Mouse (Mus musculus): ENCODE measurements at regions not wholly inside any gene's neighbourhood (a gene's known extent, or its start where the extent isn't known, plus 50 kb on each side); places are given as distances from the start of the nearest gene placed in this dataset.
"Not testable (repeated sequence)": the region's sequence is repeated elsewhere in the genome, so short reads cannot be mapped to it uniquely, and the experiment has no call there.

DNA sequence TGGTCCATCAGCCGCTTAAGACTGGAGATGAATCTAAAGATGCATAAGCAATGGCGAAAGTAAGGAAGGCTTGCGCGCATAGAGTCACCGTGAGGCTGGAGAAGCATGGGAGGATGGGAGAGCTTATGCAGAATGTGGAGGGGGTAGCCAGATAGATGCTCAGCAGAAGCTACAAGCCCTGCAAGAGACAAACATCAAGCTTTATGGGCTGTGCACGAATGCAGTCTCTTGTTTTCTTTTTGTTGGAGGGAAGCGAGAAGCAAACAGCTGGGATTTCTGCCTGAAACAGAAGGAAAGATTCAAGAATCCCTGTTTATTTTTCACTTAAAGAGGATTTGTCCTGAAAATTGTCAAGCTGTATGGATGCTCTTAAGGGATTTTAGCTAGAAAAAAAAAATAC lies 188.7 kb downstream of the Kctd12 start:
- H3K9me3 ChIP-seq (replicated peaks; ENCODE audit: control insufficient read depth, low read length) = no peaks in the 10 kb centered on the region
- H3K4me1 ChIP-seq (ENCODE audit: control insufficient read depth, low read depth, low read length) = no peaks in the 10 kb centered on the region
- no peak overlapping the region for H3K4me3 ChIP-seq (ENCODE audit: low read depth, low read length)
- no peaks in the 10 kb centered on the region for H3K36me3 ChIP-seq (ENCODE audit: control insufficient read depth, insufficient read depth)
- no peak overlapping the region for H3K4me2 ChIP-seq (ENCODE audit: low read depth, low read length)
- H3K27me3 ChIP-seq (ENCODE audit: control insufficient read depth, insufficient read depth, low read depth, low read length) = no peaks in the 10 kb centered on the region
- no peak for ATAC-seq (ENCODE audit: low read depth)
- no peak overlapping the region for H3K27ac ChIP-seq (ENCODE audit: low read length)
- WGBS (ENCODE audit: insufficient replicate concordance) = 81% methylated on average over 7 of the region's 7 CpGs
- H3K9ac ChIP-seq (ENCODE audit: low read depth, low read length) = no peak overlapping the region

DNA sequence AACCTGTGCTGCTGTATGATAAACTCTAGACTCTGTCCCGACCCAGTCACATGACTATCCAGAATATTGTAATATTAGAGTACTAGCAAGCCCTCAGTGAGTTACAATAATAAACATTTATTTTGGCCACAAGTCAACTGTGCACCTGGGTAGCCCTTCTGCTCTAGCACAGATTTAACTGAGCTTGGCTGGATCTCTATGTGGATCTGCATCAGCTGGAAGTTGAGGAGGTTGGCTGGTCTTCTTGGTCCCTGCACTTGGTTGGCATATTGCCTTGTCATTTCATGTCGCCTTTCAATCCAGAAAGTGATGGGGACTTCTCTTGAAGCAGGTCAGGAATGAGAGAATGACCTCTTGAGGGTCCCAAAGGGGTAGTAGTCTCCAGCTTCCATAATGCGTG lies 191.5 kb downstream of the Kctd12 start:
- Histone ChIP-seq H3K4me1 (ENCODE audit: control insufficient read depth, low read depth, low read length) (no peaks in the 10 kb centered on the region), H3K27ac (ENCODE audit: low read length) (no peak overlapping the region), H3K9me3 (replicated peaks; ENCODE audit: control insufficient read depth, low read length) (no peaks in the 10 kb centered on the region), H3K27me3 (ENCODE audit: control insufficient read depth, insufficient read depth, low read depth, low read length) (no peaks in the 10 kb centered on the region), H3K4me3 (ENCODE audit: low read depth, low read length) (no peak overlapping the region), H3K36me3 (ENCODE audit: control insufficient read depth, insufficient read depth) (no peaks in the 10 kb centered on the region), H3K9ac (ENCODE audit: low read depth, low read length) (no peak overlapping the region), H3K4me2 (ENCODE audit: low read depth, low read length) (no peak overlapping the region)
- WGBS (ENCODE audit: insufficient replicate concordance) = 58% methylated on average over 3 of the region's 3 CpGs
- ATAC-seq (ENCODE audit: low read depth) = no peak

DNA sequence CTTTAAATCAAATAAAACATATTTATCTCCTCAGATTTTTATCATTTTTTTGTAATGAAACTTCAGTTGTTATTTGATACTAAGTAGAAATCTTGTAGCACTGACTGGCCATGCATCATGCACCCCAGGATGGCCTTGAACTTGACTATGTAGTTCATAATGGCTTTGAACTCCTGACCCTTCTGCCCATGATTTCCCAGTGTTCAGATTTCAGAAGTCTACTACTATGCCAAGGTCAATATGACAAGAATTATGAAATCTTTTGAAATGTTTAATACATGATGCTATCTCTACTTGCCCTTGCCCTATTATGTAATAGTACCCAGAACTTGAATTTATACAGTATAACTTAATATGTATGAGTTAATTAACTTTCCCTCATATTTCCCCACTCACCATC lies 200.2 kb downstream of the Kctd12 start:
- ATAC-seq (ENCODE audit: low read depth) = no peak
- no peak overlapping the region for H3K9ac ChIP-seq (ENCODE audit: low read depth, low read length)
- H3K4me1 ChIP-seq (ENCODE audit: control insufficient read depth, low read depth, low read length) = no peaks in the 10 kb centered on the region
- H3K27ac ChIP-seq (ENCODE audit: low read length) = no peak overlapping the region
- no peak overlapping the region for H3K4me2 ChIP-seq (ENCODE audit: low read depth, low read length)
- H3K4me3 ChIP-seq (ENCODE audit: low read depth, low read length) = no peak overlapping the region
- H3K36me3 ChIP-seq (ENCODE audit: control insufficient read depth, insufficient read depth) = no peaks in the 10 kb centered on the region
- H3K9me3 ChIP-seq (replicated peaks; ENCODE audit: control insufficient read depth, low read length) = no peaks in the 10 kb centered on the region
- no peaks in the 10 kb centered on the region for H3K27me3 ChIP-seq (ENCODE audit: control insufficient read depth, insufficient read depth, low read depth, low read length)

DNA sequence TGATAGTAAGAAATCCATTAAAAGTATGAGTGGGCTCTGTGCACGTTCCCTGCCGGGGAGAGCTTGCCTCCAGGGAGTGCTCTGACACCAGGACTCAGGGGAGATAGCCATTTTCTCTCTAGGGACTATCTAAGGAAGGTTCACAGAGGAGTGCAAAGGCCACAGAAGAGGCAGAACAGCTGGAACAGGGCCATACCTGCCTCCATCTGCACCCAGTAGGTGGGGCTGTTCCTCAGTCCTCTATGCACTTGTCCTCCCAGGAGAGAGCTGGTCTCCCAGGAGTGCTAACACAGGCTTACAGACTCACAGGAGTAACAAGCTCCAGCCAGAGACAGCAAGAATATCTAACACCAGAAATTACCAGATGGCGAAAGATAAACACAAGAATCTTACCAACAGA lies 212.7 kb downstream of the Kctd12 start:
- WGBS (ENCODE audit: insufficient replicate concordance) = 46% methylated on average over 3 of the region's 3 CpGs
- Histone ChIP-seq H3K36me3 (ENCODE audit: control insufficient read depth, insufficient read depth) (no peaks in the 10 kb centered on the region), H3K4me2 (ENCODE audit: low read depth, low read length) (no peak overlapping the region), H3K27ac (ENCODE audit: low read length) (no peak overlapping the region), H3K27me3 (ENCODE audit: control insufficient read depth, insufficient read depth, low read depth, low read length) (no peaks in the 10 kb centered on the region), H3K9ac (ENCODE audit: low read depth, low read length) (no peak overlapping the region), H3K4me3 (ENCODE audit: low read depth, low read length) (no peak overlapping the region), H3K9me3 (replicated peaks; ENCODE audit: control insufficient read depth, low read length) (no peaks in the 10 kb centered on the region), H3K4me1 (ENCODE audit: control insufficient read depth, low read depth, low read length) (no peaks in the 10 kb centered on the region)
- ATAC-seq (ENCODE audit: low read depth) = no peak

GRCm38 (mm10) chr14:102748687-102749086 lies 233.8 kb downstream of the Kctd12 start:
- Histone ChIP-seq H3K27me3 (ENCODE audit: control insufficient read depth, insufficient read depth, low read depth, low read length) (no peaks in the 10 kb centered on the region), H3K36me3 (ENCODE audit: control insufficient read depth, insufficient read depth) (no peaks in the 10 kb centered on the region), H3K27ac (ENCODE audit: low read length) (no peak overlapping the region), H3K4me2 (ENCODE audit: low read depth, low read length) (no peak overlapping the region), H3K9ac (ENCODE audit: low read depth, low read length) (no peak overlapping the region), H3K4me1 (ENCODE audit: control insufficient read depth, low read depth, low read length) (no peaks in the 10 kb centered on the region), H3K4me3 (ENCODE audit: low read depth, low read length) (no peak overlapping the region), H3K9me3 (replicated peaks; ENCODE audit: control insufficient read depth, low read length) (no peaks in the 10 kb centered on the region)
- peak; percentile 7; the same call in 1 of the 2 replicates for ATAC-seq (ENCODE audit: low read depth)
- 6% methylated on average over 1 of the region's 1 CpGs for WGBS (ENCODE audit: insufficient replicate concordance)

- Histone ChIP-seq H3K4me3 (ENCODE audit: low read depth, low read length) (no peak overlapping the region), H3K9ac (ENCODE audit: low read depth, low read length) (no peak overlapping the region), H3K36me3 (ENCODE audit: control insufficient read depth, insufficient read depth) (no peaks in the 10 kb centered on the region), H3K27ac (ENCODE audit: low read length) (no peak overlapping the region), H3K27me3 (ENCODE audit: control insufficient read depth, insufficient read depth, low read depth, low read length) (no peaks in the 10 kb centered on the region), H3K4me2 (ENCODE audit: low read depth, low read length) (no peak overlapping the region), H3K4me1 (ENCODE audit: control insufficient read depth, low read depth, low read length) (no peaks in the 10 kb centered on the region), H3K9me3 (replicated peaks; ENCODE audit: control insufficient read depth, low read length) (no peaks in the 10 kb centered on the region)
- 65% methylated on average over 8 of the region's 8 CpGs for WGBS (ENCODE audit: insufficient replicate concordance)
- ATAC-seq (ENCODE audit: low read depth) = no peak
These were observed 240.1 kb downstream of the Kctd12 start for GRCm38 (mm10) chr14:102742331-102742730.

DNA sequence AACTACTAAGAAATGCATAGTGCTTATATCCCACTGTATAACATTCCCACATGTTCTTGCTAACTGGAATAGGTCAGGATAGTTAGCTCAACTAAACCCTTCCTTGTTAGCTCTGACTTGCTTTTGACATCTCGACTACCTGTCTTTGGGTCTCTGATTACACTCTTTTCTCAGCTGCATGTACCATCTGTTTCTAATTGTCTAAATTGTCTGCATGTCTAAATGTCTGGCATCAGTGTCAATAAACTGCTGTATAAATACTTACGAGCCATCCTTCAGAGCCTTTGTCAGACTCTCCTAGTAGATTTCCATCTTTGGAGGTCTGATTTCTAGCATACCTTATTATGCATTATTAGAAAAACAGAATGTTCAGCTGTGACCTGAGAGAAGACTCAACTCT lies 245.8 kb downstream of the Kctd12 start:
- Histone ChIP-seq H3K4me3 (ENCODE audit: low read depth, low read length) (no peak overlapping the region), H3K27me3 (ENCODE audit: control insufficient read depth, insufficient read depth, low read depth, low read length) (no peaks in the 10 kb centered on the region), H3K9ac (ENCODE audit: low read depth, low read length) (no peak overlapping the region), H3K27ac (ENCODE audit: low read length) (no peak overlapping the region), H3K9me3 (replicated peaks; ENCODE audit: control insufficient read depth, low read length) (no peaks in the 10 kb centered on the region), H3K4me1 (ENCODE audit: control insufficient read depth, low read depth, low read length) (no peaks in the 10 kb centered on the region), H3K4me2 (ENCODE audit: low read depth, low read length) (no peak overlapping the region), H3K36me3 (ENCODE audit: control insufficient read depth, insufficient read depth) (no peaks in the 10 kb centered on the region)
- WGBS (ENCODE audit: insufficient replicate concordance) = 60% methylated on average over 2 of the region's 2 CpGs
- ATAC-seq (ENCODE audit: low read depth) = no peak

GRCm38 (mm10) chr14:102733718-102734117 lies 248.7 kb downstream of the Kctd12 start:
- H3K9me3 ChIP-seq (replicated peaks; ENCODE audit: control insufficient read depth, low read length); H3K4me3 ChIP-seq (ENCODE audit: low read depth, low read length); ATAC-seq (ENCODE audit: low read depth); H3K4me1 ChIP-seq (ENCODE audit: control insufficient read depth, low read depth, low read length); H3K27me3 ChIP-seq (ENCODE audit: control insufficient read depth, insufficient read depth, low read depth, low read length); H3K27ac ChIP-seq (ENCODE audit: low read length); H3K36me3 ChIP-seq (ENCODE audit: control insufficient read depth, insufficient read depth); H3K4me2 ChIP-seq (ENCODE audit: low read depth, low read length); H3K9ac ChIP-seq (ENCODE audit: low read depth, low read length): not testable (repeated sequence)
- 39% methylated on average over 4 of the region's 4 CpGs for WGBS (ENCODE audit: insufficient replicate concordance)

DNA sequence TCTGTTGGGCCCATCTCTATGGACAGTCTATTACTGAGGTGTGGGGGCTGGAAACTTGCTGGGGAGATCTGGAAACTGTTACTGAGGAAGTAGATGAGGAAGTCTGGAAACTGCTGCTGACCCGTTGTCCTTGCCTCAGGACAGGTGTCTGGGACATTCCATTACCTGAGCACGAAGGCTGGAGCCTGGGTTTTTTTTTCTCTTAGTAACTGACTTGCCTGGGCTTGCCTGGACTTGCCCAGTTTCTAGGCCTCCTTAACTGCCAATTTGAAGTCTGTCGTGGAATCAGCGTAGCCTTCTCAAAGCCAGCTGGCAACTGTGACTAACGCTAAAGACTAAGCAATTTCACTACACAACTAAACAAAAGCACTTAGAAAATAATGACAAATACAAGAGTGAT lies 250.7 kb downstream of the Kctd12 start:
- H3K27me3 ChIP-seq (ENCODE audit: control insufficient read depth, insufficient read depth, low read depth, low read length) = no peaks in the 10 kb centered on the region
- H3K36me3 ChIP-seq (ENCODE audit: control insufficient read depth, insufficient read depth) = no peaks in the 10 kb centered on the region
- no peak overlapping the region for H3K27ac ChIP-seq (ENCODE audit: low read length)
- no peak overlapping the region for H3K4me3 ChIP-seq (ENCODE audit: low read depth, low read length)
- no peaks in the 10 kb centered on the region for H3K9me3 ChIP-seq (replicated peaks; ENCODE audit: control insufficient read depth, low read length)
- ATAC-seq (ENCODE audit: low read depth) = no peak
- no peaks in the 10 kb centered on the region for H3K4me1 ChIP-seq (ENCODE audit: control insufficient read depth, low read depth, low read length)
- H3K4me2 ChIP-seq (ENCODE audit: low read depth, low read length) = no peak overlapping the region
- WGBS (ENCODE audit: insufficient replicate concordance) = 66% methylated on average over 5 of the region's 5 CpGs
- no peak overlapping the region for H3K9ac ChIP-seq (ENCODE audit: low read depth, low read length)

GRCm38 (mm10) chr14:102722633-102723032 lies 259.8 kb downstream of the Kctd12 start:
- Histone ChIP-seq H3K27ac (ENCODE audit: low read length) (no peak overlapping the region), H3K4me2 (ENCODE audit: low read depth, low read length) (no peak overlapping the region), H3K27me3 (ENCODE audit: control insufficient read depth, insufficient read depth, low read depth, low read length) (no peaks in the 10 kb centered on the region), H3K9me3 (replicated peaks; ENCODE audit: control insufficient read depth, low read length) (no peaks in the 10 kb centered on the region), H3K4me3 (ENCODE audit: low read depth, low read length) (no peak overlapping the region), H3K9ac (ENCODE audit: low read depth, low read length) (no peak overlapping the region), H3K4me1 (ENCODE audit: control insufficient read depth, low read depth, low read length) (no peaks in the 10 kb centered on the region), H3K36me3 (ENCODE audit: control insufficient read depth, insufficient read depth) (no peaks in the 10 kb centered on the region)
- WGBS (ENCODE audit: insufficient replicate concordance) = 34% methylated on average over 2 of the region's 2 CpGs
- ATAC-seq (ENCODE audit: low read depth) = no peak
